Mouse (Mus musculus): ENCODE measurements around the gene Cyp2d11.

- TF ChIP-seq EP300 (optimal IDR thresholded peaks at IDR 0.05) (no peak), CTCF (IDR thresholded peaks at IDR 0.05; ENCODE audit: low read depth) (no peak)
Observed at GRCm38 (mm10) chr15:82401516-82401915, 7.7 kb upstream of the Cyp2d11 start.

Measured in stomach, postnatal 0 days (tissue).